Mouse (Mus musculus): ENCODE measurements around the gene Rps27. TPM values are rescaled to one million over a fixed set of nuclear protein-coding genes. Genes with fewer than 3 reads are reported as not detected.

Rps27 gene
- polyA plus RNA-seq, 1 experiment from 2014 or later = 1,168 TPM

GRCm38 (mm10) chr3:90195644-90196043 lies 17.8 kb downstream of the Rps27 start:
- WGBS = 83% methylated on average over 1 of the region's 1 CpGs
- Histone ChIP-seq H3K36me3 (no peaks in the 10 kb centered on the region), H3K9me3 (replicated peaks) (no peaks in the 10 kb centered on the region), H3K27ac (no peak overlapping the region), H3K4me1 (peaks cover 25% of the 10 kb centered on the region), H3K4me3 (no peak overlapping the region), H3K27me3 (ENCODE audit: low read depth, poor library complexity, severe bottlenecking) (no peaks in the 10 kb centered on the region)
- no peak for DNase-seq (ENCODE audit: low spot score)

GRCm38 (mm10) chr3:90194759-90195158 lies 18.7 kb downstream of the Rps27 start:
- Histone ChIP-seq H3K4me1 (peaks cover 28% of the 10 kb centered on the region), H3K4me3 (no peak overlapping the region), H3K36me3 (no peaks in the 10 kb centered on the region), H3K9me3 (replicated peaks) (no peaks in the 10 kb centered on the region), H3K27me3 (ENCODE audit: low read depth, poor library complexity, severe bottlenecking) (no peaks in the 10 kb centered on the region), H3K27ac (no peak overlapping the region)
- DNase-seq (ENCODE audit: low spot score) = no peak
- 47% methylated on average over 4 of the region's 4 CpGs for WGBS

GRCm38 (mm10) chr3:90190859-90191510 lies 22.5 kb downstream of the Rps27 start:
- Histone ChIP-seq H3K4me1 (peaks cover 28% of the 10 kb centered on the region), H3K9me3 (replicated peaks) (no peaks in the 10 kb centered on the region), H3K27ac (no peak overlapping the region), H3K4me3 (no peak overlapping the region), H3K27me3 (ENCODE audit: low read depth, poor library complexity, severe bottlenecking) (no peaks in the 10 kb centered on the region), H3K36me3 (no peaks in the 10 kb centered on the region)
- 84% methylated on average over 11 of the region's 11 CpGs for WGBS
- no peak for DNase-seq (ENCODE audit: low spot score)

- no peaks in the 10 kb centered on the region for H3K27me3 ChIP-seq (ENCODE audit: low read depth, poor library complexity, severe bottlenecking)
- no peaks in the 10 kb centered on the region for H3K36me3 ChIP-seq
- no peak for DNase-seq (ENCODE audit: low spot score)
These were observed 29.9 kb downstream of the Rps27 start for GRCm38 (mm10) chr3:90183581-90183980.

GRCm38 (mm10) chr3:90179566-90179965 lies 33.9 kb downstream of the Rps27 start:
- Histone ChIP-seq H3K4me3 (no peak overlapping the region), H3K36me3 (no peaks in the 10 kb centered on the region), H3K4me1 (no peaks in the 10 kb centered on the region), H3K27me3 (ENCODE audit: low read depth, poor library complexity, severe bottlenecking) (no peaks in the 10 kb centered on the region), H3K27ac (no peak overlapping the region), H3K9me3 (replicated peaks) (no peaks in the 10 kb centered on the region)
- DNase-seq (ENCODE audit: low spot score) = no peak
- 86% methylated on average over 3 of the region's 3 CpGs for WGBS

More at GRCm38 (mm10) chr3:90183581-90183980, 29.9 kb downstream of the Rps27 start:
- Histone ChIP-seq H3K27ac (no peak overlapping the region), H3K9me3 (replicated peaks) (no peaks in the 10 kb centered on the region), H3K4me1 (no peaks in the 10 kb centered on the region), H3K4me3 (no peak overlapping the region)
- WGBS = 79% methylated on average over 3 of the region's 3 CpGs

Other genes with a start within 250 kb of the Rps27 start
- gene Hax1, start 214.9 kb downstream of the Rps27 start, polyA plus RNA-seq (2016; fragmentation: Nextera tagmentation; extraction: Ambion mirVana) = 308 and 315 TPM in 2 replicates
- gene 4933434E20Rik, start 162.0 kb downstream of the Rps27 start, polyA plus RNA-seq (2016; fragmentation: Nextera tagmentation; extraction: Ambion mirVana) = 171 and 183 TPM in 2 replicates
- 234 and 244 TPM in 2 replicates for gene Ubap2l, start 161.0 kb downstream of the Rps27 start, polyA plus RNA-seq (2016; fragmentation: Nextera tagmentation; extraction: Ambion mirVana)
- 634 and 641 TPM in 2 replicates for gene Tpm3, start 141.0 kb downstream of the Rps27 start, polyA plus RNA-seq (2016; fragmentation: Nextera tagmentation; extraction: Ambion mirVana)
- gene Nup210l, start 109.5 kb downstream of the Rps27 start, polyA plus RNA-seq (2016; fragmentation: Nextera tagmentation; extraction: Ambion mirVana) = 0.63 and 0.65 TPM in 2 replicates
- gene Rab13, start within 50 bp of the Rps27 start, polyA plus RNA-seq (2016; fragmentation: Nextera tagmentation; extraction: Ambion mirVana) = 23.8 and 25.6 TPM in 2 replicates
- gene Jtb, start 17.9 kb upstream of the Rps27 start, polyA plus RNA-seq (2016; fragmentation: Nextera tagmentation; extraction: Ambion mirVana) = 71.4 and 73.5 TPM in 2 replicates
- gene Creb3l4, start 29.9 kb upstream of the Rps27 start, polyA plus RNA-seq (2016; fragmentation: Nextera tagmentation; extraction: Ambion mirVana) = 4.0 and 8.9 TPM in 2 replicates
- gene Slc39a1, start 34.5 kb upstream of the Rps27 start, polyA plus RNA-seq (2016; fragmentation: Nextera tagmentation; extraction: Ambion mirVana) = 55.6 and 60.1 TPM in 2 replicates
- 26.5 and 31.6 TPM in 2 replicates for gene Crtc2, start 40.5 kb upstream of the Rps27 start, polyA plus RNA-seq (2016; fragmentation: Nextera tagmentation; extraction: Ambion mirVana)
- 3.4 and 5.1 TPM in 2 replicates for gene Dennd4b, start 51.5 kb upstream of the Rps27 start, polyA plus RNA-seq (2016; fragmentation: Nextera tagmentation; extraction: Ambion mirVana)
- 14.3 and 15.6 TPM in 2 replicates for gene Gatad2b, start 79.5 kb upstream of the Rps27 start, polyA plus RNA-seq (2016; fragmentation: Nextera tagmentation; extraction: Ambion mirVana)
- gene Slc27a3, start 176.3 kb upstream of the Rps27 start, polyA plus RNA-seq (2016; fragmentation: Nextera tagmentation; extraction: Ambion mirVana) = 37.4 and 41.9 TPM in 2 replicates
- gene Ints3, start 220.0 kb upstream of the Rps27 start, polyA plus RNA-seq (2016; fragmentation: Nextera tagmentation; extraction: Ambion mirVana) = 53.3 and 53.5 TPM in 2 replicates